Mouse (Mus musculus) cerebellum, adult 2 months (tissue): ENCODE measurements around the gene Tmem132b. TPM values are rescaled to one million over a fixed set of nuclear protein-coding genes. Genes with fewer than 3 reads are reported as not detected.
A peak's percentile ranks its signal among the peaks of the same experiment; 100 is the strongest.

Experiments
- DNase-seq, 2 experiments: peaks; one replicate each; pipeline ENCODE4 v3.0.0; 2021
- H3K27ac ChIP-seq: fragments of 200-500 bp; 2 replicates; pipeline ENCODE4 v1.5.1; 2012; ENCODE audit warnings: low read length, control low read depth, inconsistent platforms; ENCODE audit not compliant: insufficient read depth
- H3K27me3 ChIP-seq: fragments of 200-500 bp; 2 replicates; pipeline ENCODE4 v1.6.1; 2012; ENCODE audit warnings: inconsistent platforms, mild to moderate bottlenecking, low read length, moderate library complexity; ENCODE audit not compliant: control insufficient read depth, insufficient read depth
- H3K4me1 ChIP-seq: fragments of 200-500 bp; 2 replicates; pipeline ENCODE4 v1.6.1; 2011; ENCODE audit warnings: low read length; ENCODE audit not compliant: control insufficient read depth, insufficient read depth
- H3K4me3 ChIP-seq: fragments of 200-500 bp; replicated peaks from 2 replicates; pipeline ENCODE3; 2011; ENCODE audit warnings: mild to moderate bottlenecking, low read depth, low read length, control low read depth; ENCODE audit not compliant: insufficient read depth
- CTCF ChIP-seq: fragments of 200-500 bp; IDR thresholded peaks from 2 replicates; pipeline ENCODE4 v1.5.1; 2011; ENCODE audit warnings: low read depth, mild to moderate bottlenecking, control low read depth, low read length, moderate library complexity, borderline replicate concordance; ENCODE audit not compliant: insufficient read depth
- POLR2A ChIP-seq: fragments of 200-500 bp; IDR thresholded peaks from 2 replicates; pipeline ENCODE4 v1.6.1; 2011; ENCODE audit warnings: low read length, control low read depth, borderline replicate concordance; ENCODE audit not compliant: insufficient read depth
- WGBS: fragments of 180-500 bp; shearing (Covaris S2); methylation state at CpG from one replicate; pipeline ENCODE4 v1.1.7; 2018; 5-methylcytosine and 5-hydroxymethylcytosine counted together
- polyA plus RNA-seq: library from polyadenylated mRNA; depleted of rRNA; stranded (reverse); fragments of >200 nt; gene quantifications from 2 replicates; pipeline ENCODE4 v1.2.3, GENCODE M21; 2012

The Tmem132b gene
- polyA plus RNA-seq, 1 experiment = 5.9 TPM

DNA sequence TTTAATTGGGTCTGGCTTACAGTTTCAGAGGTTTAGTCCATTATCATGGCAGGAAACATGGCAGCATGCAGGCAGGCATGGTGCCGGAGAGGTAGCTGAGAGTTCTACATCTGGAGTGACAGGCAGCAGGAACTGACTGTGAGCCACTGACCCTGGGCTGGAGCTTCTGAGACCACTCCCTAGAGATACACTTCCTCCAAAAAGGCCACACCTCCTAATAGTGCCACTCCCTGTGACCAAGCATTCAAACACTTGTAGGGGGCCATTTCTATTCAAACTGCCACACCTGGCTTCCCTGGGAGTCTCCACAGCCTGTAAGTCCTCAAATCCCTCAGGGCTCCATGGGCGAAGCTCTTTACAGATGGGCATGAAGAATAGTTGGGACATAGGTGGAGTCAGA, 8.2 kb upstream of the Tmem132b start:
- DNase-seq = no peak
- no peaks in the 10 kb centered on the region for H3K27me3 ChIP-seq
- H3K27ac ChIP-seq = no peak overlapping the region
- TF ChIP-seq POLR2A (no peak), CTCF (no peak)
- WGBS = 88% methylated on average over 2 of the region's 2 CpGs
- H3K4me1 ChIP-seq = no peaks in the 10 kb centered on the region
- no peak overlapping the region for H3K4me3 ChIP-seq

DNA sequence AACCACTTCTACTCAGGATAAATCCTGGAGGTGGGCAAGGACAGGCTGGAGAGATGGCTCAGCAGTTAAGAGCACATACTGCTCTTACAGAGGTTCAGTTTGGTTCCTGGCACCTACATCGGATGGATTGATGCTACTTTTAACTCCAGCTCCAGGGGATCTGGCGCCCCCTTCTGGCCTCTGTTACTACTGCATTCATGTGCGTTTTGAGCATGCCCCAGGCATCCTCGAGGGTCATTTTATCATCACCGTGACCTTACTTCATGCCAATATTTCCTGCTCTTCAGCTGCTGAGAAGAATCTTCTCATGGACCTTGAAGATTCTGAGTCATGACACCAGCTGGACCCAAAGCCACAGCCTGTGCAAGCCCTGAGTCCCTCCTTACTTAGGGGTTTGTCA, 6.1 kb upstream of the Tmem132b start:
- WGBS = 57% methylated on average over 5 of the region's 5 CpGs
- no peak for TF ChIP-seq POLR2A
- TF ChIP-seq CTCF = peak; percentile 15; the same call in 1 of the 2 replicates

DNA sequence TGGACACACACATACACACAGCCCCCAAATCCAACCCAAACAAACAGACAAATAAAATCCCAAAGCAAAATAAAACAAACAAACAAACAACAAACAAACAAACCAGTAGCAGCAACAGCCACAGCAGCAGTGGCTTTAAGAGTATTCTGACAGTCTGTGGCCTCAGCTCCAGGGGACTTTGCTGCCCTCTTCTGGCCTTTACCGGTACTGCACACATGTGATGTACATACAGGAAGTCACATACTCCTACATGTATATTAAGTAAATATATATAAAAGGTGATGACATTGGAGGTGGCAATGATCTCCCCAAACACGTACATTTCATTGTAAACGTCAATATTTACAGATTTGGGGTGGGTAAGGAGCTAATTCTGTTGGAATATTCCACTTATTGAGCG, 5.1 kb upstream of the Tmem132b start:
- Histone ChIP-seq H3K4me3 (no peak overlapping the region), H3K27ac (no peak overlapping the region), H3K4me1 (no peaks in the 10 kb centered on the region), H3K27me3 (no peaks in the 10 kb centered on the region)
- DNase-seq = no peak
- WGBS = 79% methylated on average over 4 of the region's 4 CpGs
- no peak for TF ChIP-seq POLR2A
- TF ChIP-seq CTCF = peak; percentile 29; the same call in 1 of the 2 replicates

More for the DNA sequence above, 6.1 kb upstream of the Tmem132b start:
- no peak for DNase-seq
- Histone ChIP-seq H3K4me3 (no peak overlapping the region), H3K4me1 (no peaks in the 10 kb centered on the region), H3K27ac (no peak overlapping the region), H3K27me3 (no peaks in the 10 kb centered on the region)

DNA sequence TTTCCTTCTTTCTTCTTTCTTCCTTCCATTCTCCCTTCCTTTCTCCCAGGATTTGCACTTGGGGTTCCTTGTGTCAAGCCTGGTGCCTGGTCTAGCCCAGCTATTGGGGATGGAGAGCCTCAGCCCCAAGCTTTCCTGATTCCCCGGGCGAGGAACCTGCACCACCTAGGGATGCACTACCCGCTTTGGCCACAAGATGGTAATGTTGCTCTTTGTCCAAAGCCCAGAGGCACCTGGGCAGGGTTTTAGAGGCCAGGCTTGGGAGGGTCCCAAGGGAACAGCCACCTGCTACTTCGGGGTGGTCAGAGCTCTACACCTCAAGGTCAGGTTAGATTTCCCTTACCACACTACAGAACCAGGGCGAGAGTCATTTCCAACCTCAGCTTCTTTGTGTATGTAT, 2.5 kb upstream of the Tmem132b start:
- TF ChIP-seq POLR2A = no peak
- TF ChIP-seq CTCF = peak; percentile 96
- 1% methylated on average over 5 of the region's 5 CpGs for WGBS
- peak; percentile 51 to 77 for DNase-seq

DNA sequence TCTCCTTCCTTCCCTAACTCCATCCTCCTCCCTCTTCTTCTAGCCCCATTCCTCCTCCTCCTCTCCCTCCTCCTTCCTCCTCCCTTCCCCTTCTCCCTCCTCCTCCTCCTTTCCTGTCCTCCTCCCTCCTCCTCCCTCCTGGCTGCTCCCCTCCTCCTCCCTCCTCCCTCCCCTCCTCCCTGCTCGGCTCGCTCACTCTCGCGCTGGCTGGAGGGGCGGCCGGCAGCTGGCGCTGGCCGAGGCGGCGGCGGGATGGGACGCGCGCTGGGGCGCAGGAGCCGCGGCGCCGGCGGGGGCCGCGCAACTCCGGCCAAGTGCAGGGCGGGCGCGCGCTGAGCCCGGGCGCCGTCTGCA, 594 bp downstream of the Tmem132b start:
- Histone ChIP-seq H3K4me3 (peak overlapping the region; percentile 36), H3K4me1 (0 out of 2 replicates have a peak, but pooled peaks cover 4% of the 10 kb centered on the region), H3K27ac (no peak overlapping the region), H3K27me3 (peaks cover 2% of the 10 kb centered on the region; the same call in 1 of the 2 replicates)
- no peak for DNase-seq
- TF ChIP-seq POLR2A (no peak), CTCF (no peak)
- WGBS = 2% methylated on average over 30 of the region's 30 CpGs

More for the DNA sequence above, 2.5 kb upstream of the Tmem132b start:
- Histone ChIP-seq H3K27ac (no peak overlapping the region), H3K4me1 (0 out of 2 replicates have a peak, but pooled peaks cover 4% of the 10 kb centered on the region), H3K4me3 (no peak overlapping the region), H3K27me3 (peaks cover 2% of the 10 kb centered on the region; the same call in 1 of the 2 replicates)

DNA sequence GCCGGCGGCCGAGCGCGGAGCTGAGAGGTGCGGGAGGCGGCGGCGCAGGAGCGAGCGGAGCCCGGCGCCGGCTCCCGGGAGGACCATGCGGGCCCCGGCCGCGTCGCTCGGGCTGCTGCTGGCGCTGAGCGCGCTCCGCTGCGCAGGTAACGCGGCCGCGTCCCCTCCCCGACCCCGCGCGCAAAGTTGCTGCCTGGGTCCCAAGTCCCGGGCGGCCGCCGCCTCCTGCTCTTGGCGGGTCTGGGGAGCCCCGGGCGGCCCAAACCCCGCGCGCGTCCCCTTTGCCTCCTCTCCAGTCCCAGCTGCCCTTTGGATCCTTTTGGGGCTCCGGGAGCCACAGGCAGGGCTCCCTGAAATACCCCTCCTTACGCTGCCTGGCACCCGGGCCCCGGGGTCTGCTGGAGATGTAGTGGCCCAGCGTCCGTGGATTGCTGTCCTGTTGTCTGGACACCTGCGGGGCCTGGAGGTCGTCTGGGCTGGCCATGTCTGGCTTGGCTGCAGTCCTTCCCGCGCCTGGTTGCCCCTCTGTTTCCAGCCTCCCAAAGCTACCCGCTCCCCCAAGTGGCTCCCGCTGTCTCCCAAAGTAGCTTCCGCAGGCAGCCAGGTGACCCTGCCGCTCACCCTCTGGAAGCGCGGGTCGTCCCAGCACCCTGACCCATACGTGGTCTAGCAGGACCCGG, 1.1 kb downstream of the Tmem132b start:
- under 1% methylated on average over 61 of the region's 64 CpGs for WGBS
- H3K27ac ChIP-seq = no peak overlapping the region
- 0 out of 2 replicates have a peak, but pooled peaks cover 4% of the 10 kb centered on the region for H3K4me1 ChIP-seq
- H3K4me3 ChIP-seq = no peak overlapping the region
- peaks cover 2% of the 10 kb centered on the region; the same call in 1 of the 2 replicates for H3K27me3 ChIP-seq
- TF ChIP-seq CTCF (no peak), POLR2A (no peak)
- no peak for DNase-seq

DNA sequence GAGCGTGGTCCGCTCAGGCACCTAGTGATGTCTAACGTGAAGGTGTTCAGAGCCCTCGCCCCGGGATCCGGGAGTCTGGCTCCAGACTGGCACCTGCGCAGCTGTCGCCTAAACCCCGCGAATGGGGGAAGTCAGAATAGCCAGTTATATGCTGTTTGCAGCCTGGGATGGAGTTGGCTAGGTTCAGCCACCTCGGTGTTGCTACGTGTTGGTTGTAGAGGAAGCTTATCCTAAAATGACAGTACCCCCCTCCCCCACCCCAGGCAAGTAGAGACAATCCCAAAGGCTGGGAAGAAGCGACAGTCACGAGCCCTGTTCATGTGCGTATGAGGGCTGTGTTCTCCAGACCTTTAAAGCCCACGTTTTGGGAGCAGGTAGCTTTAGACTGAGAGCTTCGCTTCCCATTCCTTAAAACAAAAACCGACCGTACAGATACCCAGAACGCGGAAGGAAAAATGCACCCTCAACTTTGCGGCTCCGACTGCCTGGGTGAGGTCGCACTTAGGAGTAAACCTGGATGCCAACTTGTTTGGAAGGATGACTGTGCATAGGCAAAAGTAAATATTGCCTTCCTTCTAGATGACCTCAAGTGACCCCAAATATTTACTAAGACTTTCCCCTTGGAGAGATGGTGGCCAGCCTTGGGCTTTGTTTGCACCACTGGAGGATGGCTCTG, 1.8 kb downstream of the Tmem132b start:
- no peak for TF ChIP-seq CTCF
- TF ChIP-seq POLR2A = no peak
- DNase-seq = no peak
- no peak overlapping the region for H3K4me3 ChIP-seq
- no peak overlapping the region for H3K27ac ChIP-seq
- H3K27me3 ChIP-seq = peaks cover 2% of the 10 kb centered on the region; the same call in 1 of the 2 replicates
- 1% methylated on average over 24 of the region's 24 CpGs for WGBS
- H3K4me1 ChIP-seq = 0 out of 2 replicates have a peak, but pooled peaks cover 4% of the 10 kb centered on the region

DNA sequence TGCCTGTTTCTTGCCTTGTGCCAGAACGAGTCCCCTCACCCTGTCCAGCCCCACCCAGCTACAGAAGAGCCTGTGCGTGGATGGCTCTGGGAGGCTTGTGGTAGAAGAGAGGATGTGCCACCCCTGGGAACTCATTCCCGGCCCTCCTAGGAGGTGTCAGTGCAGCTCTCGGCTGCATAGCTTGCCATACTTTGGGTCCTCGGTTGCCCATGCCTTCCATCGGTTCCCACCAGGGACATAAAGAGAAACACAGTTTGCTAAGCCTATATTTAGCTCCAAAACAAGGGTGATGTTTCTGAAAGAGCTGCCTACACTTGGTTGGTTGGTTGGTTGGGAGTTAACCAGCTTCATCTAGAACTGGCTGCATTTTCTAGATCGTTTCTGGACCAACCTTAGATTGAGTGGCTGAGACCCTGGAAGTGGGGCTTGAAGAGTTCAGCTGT, 2.6 kb downstream of the Tmem132b start:
- 2% methylated on average over 7 of the region's 7 CpGs for WGBS

More for the DNA sequence above, 2.6 kb downstream of the Tmem132b start:
- no peak overlapping the region for H3K4me3 ChIP-seq
- H3K27ac ChIP-seq = no peak overlapping the region
- DNase-seq = no peak
- TF ChIP-seq CTCF (no peak), POLR2A (no peak)
- 0 out of 2 replicates have a peak, but pooled peaks cover 4% of the 10 kb centered on the region for H3K4me1 ChIP-seq
- H3K27me3 ChIP-seq = peaks cover 2% of the 10 kb centered on the region; the same call in 1 of the 2 replicates
